In the genomic region with DNA sequence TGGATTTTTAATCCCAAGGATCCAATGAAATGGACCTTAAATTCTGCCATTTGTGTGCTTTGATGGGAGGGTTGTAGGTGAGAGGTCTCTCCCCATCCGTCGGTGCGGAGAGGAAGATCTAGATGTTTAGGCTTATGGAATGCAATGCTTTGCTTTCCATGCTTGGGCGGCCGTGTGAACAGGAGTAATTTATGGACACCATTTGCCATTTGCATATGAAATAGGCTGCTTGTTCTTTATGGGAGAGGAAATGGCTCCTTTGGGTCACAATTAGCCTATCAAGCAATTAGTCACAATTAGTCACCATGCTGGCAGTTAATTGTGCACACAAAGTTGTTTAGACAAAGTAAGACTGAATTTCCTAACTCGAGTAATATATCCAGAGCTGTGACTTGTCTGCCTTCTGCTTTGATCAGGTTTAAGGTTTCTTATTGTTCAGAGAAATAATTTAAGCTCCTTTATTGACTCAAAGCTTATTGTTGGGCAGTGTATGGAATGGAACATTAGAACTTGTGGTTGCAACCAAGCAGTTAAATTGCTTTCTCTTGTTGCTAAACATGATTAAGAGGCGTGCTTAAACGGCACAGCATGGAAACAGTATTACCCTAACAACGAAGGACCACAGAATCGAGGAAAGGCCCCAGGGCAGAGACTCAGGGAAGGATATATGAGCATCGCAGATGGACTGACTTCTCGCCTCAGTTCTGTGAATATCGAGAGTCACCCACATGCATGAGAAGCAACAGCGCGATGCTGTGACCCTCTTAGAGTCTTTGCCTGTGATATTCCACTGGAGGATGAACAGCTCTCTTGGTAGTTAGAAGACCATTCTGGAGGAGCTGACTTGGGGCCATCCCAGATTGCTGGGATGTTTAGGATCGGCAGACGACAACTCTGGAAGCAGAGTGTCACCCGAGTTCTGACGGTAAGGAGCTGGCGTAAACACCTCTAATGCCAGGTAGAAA, we compare ENCODE assay signal across 19 mouse cellular contexts. TPM values are rescaled to one million over a fixed set of nuclear protein-coding genes. Genes with fewer than 3 reads are reported as not detected.
A peak's percentile ranks its signal among the peaks of the same experiment; 100 is the strongest.
DNase-seq lines count a peak whose midpoint lies in the region; ATAC-seq and TF ChIP-seq lines count a peak whose summit lies in the region.
"Had no signal": no experiment of that assay in that cellular context is flagged by ENCODE, and none has a peak within 500 bp of the region (broad histone marks: within the 10 kb centered on the region; RNA-seq: fewer than 3 reads in every experiment).

A gene (plus strand): TSS at position 642 of the 965 bp plus-strand sequence.

- no peak for TF ChIP-seq CTCF in kidney, adult 2 months (conservative IDR thresholded peaks at IDR 0.05; ENCODE audit: insufficient read depth, insufficient read length, low read depth, low read length)

- ATAC-seq in embryonic facial prominence, embryonic 14.5 days (ENCODE audit: low read depth): peak; percentile 41; the same call in 1 of the 2 replicates
- peak; percentile 47; the same call in 1 of the 2 replicates for ATAC-seq in kidney, embryonic 16.5 days (ENCODE audit: low FRiP score, low TSS enrichment)
- peak; percentile 64; the same call in 1 of the 2 replicates for ATAC-seq in hindbrain, embryonic 14.5 days (ENCODE audit: low FRiP score)
- ATAC-seq in neural tube, embryonic 13.5 days (ENCODE audit: low read depth): peak; percentile 87
- ATAC-seq: lung, postnatal 0 days; Patski had no signal

- no peak within 1 kb of the TSS for H3K27ac ChIP-seq in embryonic facial prominence, embryonic 14.5 days (replicated peaks; ENCODE audit: low read depth, low read length)
- no peak within 1 kb of the TSS for H3K27ac ChIP-seq in embryonic facial prominence, embryonic 10.5 days (replicated peaks)
- H3K27ac ChIP-seq in kidney, embryonic 16.5 days (ENCODE audit: low read length): no peak within 1 kb of the TSS
- no peak within 1 kb of the TSS for H3K27ac ChIP-seq in kidney, adult 2 months (ENCODE audit: insufficient read depth, low read depth, low read length)
- no peak within 1 kb of the TSS for H3K27ac ChIP-seq in hindbrain, embryonic 14.5 days
- H3K27ac ChIP-seq in neural tube, embryonic 13.5 days (replicated peaks): no peak within 1 kb of the TSS
- H3K27ac ChIP-seq: embryonic facial prominence, embryonic 15.5 days; liver, embryonic 14.5 days had no signal

- H3K4me2 ChIP-seq in embryonic facial prominence, embryonic 14.5 days (ENCODE audit: low read depth, low read length): no peak within 1 kb of the TSS
- H3K4me2 ChIP-seq in kidney, embryonic 16.5 days (replicated peaks; ENCODE audit: low read depth, low read length): no peak within 1 kb of the TSS
- H3K4me2 ChIP-seq in hindbrain, embryonic 14.5 days (replicated peaks): no peak within 1 kb of the TSS
- H3K4me2 ChIP-seq in neural tube, embryonic 13.5 days: 0 out of 2 replicates have a peak within 1 kb of the TSS, but pooled peaks have one; percentile 9
- H3K4me2 ChIP-seq: embryonic facial prominence, embryonic 15.5 days had no signal

- H3K4me1 ChIP-seq in embryonic facial prominence, embryonic 14.5 days (ENCODE audit: control insufficient read depth, insufficient read depth, low read length): no peaks in the 10 kb centered on the region
- no peaks in the 10 kb centered on the region for H3K4me1 ChIP-seq in embryonic facial prominence, embryonic 10.5 days
- H3K4me1 ChIP-seq in kidney, embryonic 16.5 days (ENCODE audit: insufficient read depth, low read length): peaks cover 8% of the 10 kb centered on the region
- H3K4me1 ChIP-seq in kidney, adult 2 months (ENCODE audit: control insufficient read depth, insufficient read depth, low read length): no peaks in the 10 kb centered on the region
- no peaks in the 10 kb centered on the region for H3K4me1 ChIP-seq in hindbrain, embryonic 14.5 days (replicated peaks; ENCODE audit: control insufficient read depth, insufficient read depth, low read length)
- peaks cover 26% of the 10 kb centered on the region for H3K4me1 ChIP-seq in neural tube, embryonic 13.5 days (replicated peaks)
- H3K4me1 ChIP-seq: embryonic facial prominence, embryonic 15.5 days; megakaryocyte, embryonic 14.5 days had no signal

- H3K4me3 ChIP-seq in embryonic facial prominence, embryonic 14.5 days (ENCODE audit: low read depth, low read length): no peak within 1 kb of the TSS
- no peak within 1 kb of the TSS for H3K4me3 ChIP-seq in embryonic facial prominence, embryonic 10.5 days
- no peak within 1 kb of the TSS for H3K4me3 ChIP-seq in kidney, embryonic 16.5 days (ENCODE audit: low read length)
- no peak within 1 kb of the TSS for H3K4me3 ChIP-seq in kidney, adult 2 months (ENCODE audit: insufficient read depth, low read depth, low read length)
- H3K4me3 ChIP-seq in hindbrain, embryonic 14.5 days (replicated peaks; ENCODE audit: low read length): no peak within 1 kb of the TSS
- no peak within 1 kb of the TSS for H3K4me3 ChIP-seq in neural tube, embryonic 13.5 days
- H3K4me3 ChIP-seq: embryonic facial prominence, embryonic 15.5 days; megakaryocyte, embryonic 14.5 days had no signal

- H3K27me3 ChIP-seq in embryonic facial prominence, embryonic 14.5 days (replicated peaks; ENCODE audit: control insufficient read depth, insufficient read depth, low read length): no peaks in the 10 kb centered on the region
- no peaks in the 10 kb centered on the region for H3K27me3 ChIP-seq in embryonic facial prominence, embryonic 10.5 days (replicated peaks; ENCODE audit: low read depth, poor library complexity, severe bottlenecking)
- H3K27me3 ChIP-seq in kidney, embryonic 16.5 days (ENCODE audit: insufficient read depth, low read length): no peaks in the 10 kb centered on the region
- no peaks in the 10 kb centered on the region for H3K27me3 ChIP-seq in kidney, adult 2 months (replicated peaks; ENCODE audit: control insufficient read depth, insufficient read depth, low read length)
- H3K27me3 ChIP-seq in hindbrain, embryonic 14.5 days (ENCODE audit: control insufficient read depth, insufficient read depth, low read length): peaks cover 15% of the 10 kb centered on the region
- H3K27me3 ChIP-seq in neural tube, embryonic 13.5 days: peaks cover 86% of the 10 kb centered on the region
- H3K27me3 ChIP-seq: embryonic facial prominence, embryonic 15.5 days; megakaryocyte, embryonic 14.5 days had no signal

- no peaks in the 10 kb centered on the region for H3K9me3 ChIP-seq in embryonic facial prominence, embryonic 14.5 days (ENCODE audit: control insufficient read depth, low read length)
- H3K9me3 ChIP-seq in embryonic facial prominence, embryonic 10.5 days: no peaks in the 10 kb centered on the region
- H3K9me3 ChIP-seq in kidney, embryonic 16.5 days (ENCODE audit: low read length): no peaks in the 10 kb centered on the region
- H3K9me3 ChIP-seq in hindbrain, embryonic 14.5 days (ENCODE audit: control insufficient read depth, low read length): no peaks in the 10 kb centered on the region
- H3K9me3 ChIP-seq in neural tube, embryonic 13.5 days: no peaks in the 10 kb centered on the region
- H3K9me3 ChIP-seq: embryonic facial prominence, embryonic 15.5 days; megakaryocyte, embryonic 14.5 days had no signal

- 67% methylated on average over 20 of the region's 20 CpGs for WGBS in embryonic facial prominence, embryonic 14.5 days
- WGBS in embryonic facial prominence, embryonic 10.5 days: 78% methylated on average over 20 of the region's 20 CpGs
- WGBS in kidney, embryonic 16.5 days: 36% methylated on average over 20 of the region's 20 CpGs
- WGBS in kidney, adult 2 months: 43% methylated on average over 20 of the region's 20 CpGs
- 45% methylated on average over 20 of the region's 20 CpGs for WGBS in hindbrain, embryonic 14.5 days
- 21% methylated on average over 20 of the region's 20 CpGs for WGBS in neural tube, embryonic 13.5 days

- no peak within 1 kb of the TSS for H3K9ac ChIP-seq in embryonic facial prominence, embryonic 14.5 days (ENCODE audit: low read depth, low read length)
- H3K9ac ChIP-seq in kidney, embryonic 16.5 days (replicated peaks; ENCODE audit: low read length): no peak within 1 kb of the TSS
- H3K9ac ChIP-seq in hindbrain, embryonic 14.5 days: no peak within 1 kb of the TSS
- no peak within 1 kb of the TSS for H3K9ac ChIP-seq in neural tube, embryonic 13.5 days
- H3K9ac ChIP-seq: embryonic facial prominence, embryonic 15.5 days; liver, embryonic 14.5 days had no signal

- no peak for DNase-seq in embryonic facial prominence, embryonic 14.5 days (ENCODE audit: low spot score)
- DNase-seq in embryonic facial prominence, embryonic 10.5 days (ENCODE audit: low spot score): no peak
- DNase-seq in kidney, adult 2 months: no peak
- DNase-seq in hindbrain, embryonic 14.5 days (ENCODE audit: low spot score): peak; percentile 60
- DNase-seq in right cerebral cortex, adult 18-20 months: no peak
- no peak for DNase-seq in adrenal gland, adult 2 months
- DNase-seq: cerebellum, postnatal 25 days; gastrocnemius, postnatal 14 days; heart, postnatal 10 days; kidney, postnatal 36 days; thymus, postnatal 25 days had no signal

- H3K36me3 ChIP-seq in embryonic facial prominence, embryonic 14.5 days (ENCODE audit: control insufficient read depth, insufficient read depth, low read length): no peaks in the 10 kb centered on the region
- no peaks in the 10 kb centered on the region for H3K36me3 ChIP-seq in embryonic facial prominence, embryonic 10.5 days (replicated peaks)
- H3K36me3 ChIP-seq in kidney, embryonic 16.5 days (ENCODE audit: insufficient read depth, low read length): no peaks in the 10 kb centered on the region
- H3K36me3 ChIP-seq in kidney, adult 2 months (ENCODE audit: control insufficient read depth, insufficient read depth, low read length): no peaks in the 10 kb centered on the region
- no peaks in the 10 kb centered on the region for H3K36me3 ChIP-seq in hindbrain, embryonic 14.5 days (replicated peaks; ENCODE audit: control insufficient read depth, insufficient read depth)
- H3K36me3 ChIP-seq in neural tube, embryonic 13.5 days: no peaks in the 10 kb centered on the region
- H3K36me3 ChIP-seq: embryonic facial prominence, embryonic 15.5 days had no signal

- TF ChIP-seq POLR2A in kidney, adult 2 months (IDR thresholded peaks at IDR 0.05; ENCODE audit: low read depth, low read length): no peak

RNA-seq across cellular contexts. Expression of the gene that starts here (rescaled TPM):
- polyA plus RNA-seq in embryonic facial prominence, embryonic 14.5 days (2014; fragmentation: Nextera tagmentation; extraction: Ambion mirVana): 0.24 and 0.72 TPM in 2 replicates
- 0.02 and 0.04 TPM in 2 replicates for polyA plus RNA-seq in embryonic facial prominence, embryonic 10.5 days (2016; fragmentation: Nextera tagmentation; extraction: Ambion mirVana)
- 0.05 and 0.07 TPM in 2 replicates for polyA plus RNA-seq in kidney, embryonic 16.5 days (2015; fragmentation: Nextera tagmentation; extraction: Ambion mirVana)
- 0.08 TPM in 2 replicates for polyA plus RNA-seq in kidney, adult 2 months (2012; rRNA removed)
- 0.33 and 0.40 TPM in 2 replicates for polyA plus RNA-seq in hindbrain, embryonic 14.5 days (2014; fragmentation: Nextera tagmentation; extraction: Ambion mirVana)
- 0.08 and 0.10 TPM in 2 replicates for polyA plus RNA-seq in neural tube, embryonic 13.5 days (2015; fragmentation: Nextera tagmentation; extraction: Ambion mirVana)
- under 1 TPM; 0.03 to 0.12 TPM for total RNA-seq in adrenal gland, adult 2 months (2021)
- 0.01 TPM in 1 of 2 replicates, not detected in the other for polyA plus RNA-seq in adrenal gland, adult 2 months (2012; rRNA removed)
- polyA plus RNA-seq: spleen, adult 2 months had no signal

Comparison
In these comparisons a context has a peak if more than half of its experiments do, and no peak if none do; other contexts are left out.
1. Peak in ATAC-seq in embryonic facial prominence, embryonic 14.5 days; RNA of the gene not detected or under 1 TPM.
2. Peak in ATAC-seq in kidney, embryonic 16.5 days; RNA of the gene not detected or under 1 TPM.
3. Peak in DNase-seq and ATAC-seq in hindbrain, embryonic 14.5 days; RNA of the gene not detected or under 1 TPM.
4. Peak in ATAC-seq and H3K4me2 ChIP-seq in neural tube, embryonic 13.5 days; RNA of the gene not detected or under 1 TPM.